Mouse (Mus musculus) bone marrow, adult 2 months (tissue): Measurements from ENCODE around the gene Qsox2.

Experiments used
- CTCF ChIP-seq: fragments of 200-500 bp; IDR thresholded peaks from 2 replicates; pipeline ENCODE4 v1.5.1; 2011; ENCODE audit warnings: low read length, control low read depth; ENCODE audit not compliant: control insufficient read depth, insufficient read depth
- POLR2A ChIP-seq: fragments of 200-500 bp; IDR thresholded peaks from 2 replicates; pipeline ENCODE4 v1.6.1; 2011; ENCODE audit warnings: low read depth, mild to moderate bottlenecking, control low read depth, low read length, borderline replicate concordance; ENCODE audit not compliant: control insufficient read depth

DNA sequence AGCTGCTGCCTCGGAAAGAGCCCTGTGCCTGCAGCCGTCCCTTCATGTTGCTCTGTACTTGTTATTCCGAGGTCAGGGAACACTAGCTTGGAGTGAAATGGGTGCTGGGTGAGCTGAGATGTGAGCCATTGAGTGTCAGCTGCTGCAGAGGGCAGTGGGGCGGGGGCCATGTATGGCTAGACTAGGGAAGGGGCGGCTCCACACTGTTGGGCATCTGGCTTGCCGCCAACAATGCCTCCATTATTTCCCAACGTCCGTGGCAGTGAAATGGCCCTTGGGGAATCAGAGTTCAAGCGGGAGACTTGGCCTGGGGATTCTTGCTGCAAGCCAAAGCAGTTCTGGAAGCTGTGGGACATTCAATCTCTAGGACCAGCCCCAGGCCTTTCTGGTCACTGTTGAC, 29.8 kb downstream of the Qsox2 start:
- TF ChIP-seq CTCF: no peak
- TF ChIP-seq POLR2A: no peak
